Mouse (Mus musculus) gastrocnemius, adult 2 months (tissue): ENCODE measurements around the gene Ppip5k1. TPM values are rescaled to one million over a fixed set of nuclear protein-coding genes. Genes with fewer than 3 reads are reported as not detected.

Experiments used
- DNase-seq: peaks from one replicate; pipeline ENCODE4 v3.0.0; 2022
- H3K27ac ChIP-seq: fragments of 200-600 bp; 2 replicates; pipeline ENCODE4 v1.8.1; 2022; ENCODE audit warnings: mild to moderate bottlenecking
- H3K4me3 ChIP-seq: fragments of 200-600 bp; 2 replicates; pipeline ENCODE4 v1.8.1; 2022; ENCODE audit warnings: mild to moderate bottlenecking, moderate library complexity
- CTCF ChIP-seq: fragments of 200-600 bp; IDR thresholded peaks from 2 replicates; pipeline ENCODE4 v1.8.1; 2022; ENCODE audit warnings: antibody characterized with exemption, mild to moderate bottlenecking, moderate library complexity
- intact Hi-C: fragments of 180-260 bp; cut with DNase I; formaldehyde crosslinking; loops from one replicate; pipeline ENCODE4 v1.15.1; 2025
- total RNA-seq, 2 experiments: library from RNA; stranded (reverse); gene quantifications; 2 replicates each; pipeline ENCODE4 v1.2.3; 2021

Gene Ppip5k1
- total RNA-seq, 2 experiments from 2014 or later: 70.6 to 144 TPM

DNA sequence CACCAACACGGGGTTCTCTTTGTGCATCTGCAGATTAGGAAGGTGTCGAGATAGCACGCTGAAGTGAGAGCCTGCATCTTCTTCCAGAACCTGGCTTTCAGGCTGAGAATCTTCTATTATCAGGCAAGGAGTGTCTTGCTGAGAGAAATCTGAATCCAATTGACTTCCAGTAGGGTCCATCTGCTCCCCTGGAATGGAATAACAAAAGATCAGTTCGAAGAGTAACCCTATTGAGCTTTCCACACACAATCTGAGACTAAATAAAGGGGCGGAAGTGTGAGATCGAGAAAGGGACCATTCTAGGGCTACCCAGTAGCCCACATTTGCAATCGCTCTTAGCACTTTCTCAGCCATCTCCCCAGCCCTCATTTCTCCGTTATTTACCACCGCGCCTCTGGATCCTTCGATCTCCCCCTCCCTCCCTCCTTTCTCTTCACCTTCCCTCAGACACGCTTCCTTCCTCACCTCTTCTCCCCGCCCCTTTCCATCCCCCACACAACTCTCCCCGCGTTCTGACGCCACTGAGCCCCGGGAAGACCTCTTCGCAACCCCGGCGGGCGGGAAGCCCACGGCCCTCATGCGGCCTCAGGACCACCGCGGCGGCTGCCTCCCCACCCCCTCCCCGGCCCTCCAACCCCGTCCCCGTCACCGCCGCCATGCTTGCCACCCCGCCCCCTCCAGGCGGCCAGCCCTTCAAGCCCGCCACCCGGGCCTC is 84.5 kb downstream of the Ppip5k1 start:
- intact Hi-C loops: no loop called here
- no peak for TF ChIP-seq CTCF
- Histone ChIP-seq H3K4me3 (peak overlapping the region; percentile 93), H3K27ac (peak overlapping the region; percentile 92)
- no peak for DNase-seq

- no peak overlapping the region for H3K27ac ChIP-seq
- intact Hi-C loops: no loop called here
- H3K4me3 ChIP-seq: no peak overlapping the region
- TF ChIP-seq CTCF: no peak
- no peak for DNase-seq
These were observed 86.8 kb downstream of the Ppip5k1 start for GRCm38 (mm10) chr2:121268446-121268845.

Other genes with a start within 250 kb of the Ppip5k1 start
- not detected for gene Tgm7, start 245.6 kb downstream of the Ppip5k1 start, total RNA-seq
- gene Adal, start 215.0 kb downstream of the Ppip5k1 start, total RNA-seq: 10 to 100 TPM; 12.4 to 17.1 TPM
- 1 to 10 TPM; 3.1 to 4.4 TPM for gene Lcmt2, start 214.7 kb downstream of the Ppip5k1 start, total RNA-seq
- gene Tubgcp4, start 184.7 kb downstream of the Ppip5k1 start, total RNA-seq: 10 to 100 TPM; 10.3 to 10.9 TPM
- gene Zscan29, start 184.3 kb downstream of the Ppip5k1 start, total RNA-seq: 1 to 10 TPM; 5.2 to 5.5 TPM
- 10 to 100 TPM; 15.9 to 16.0 TPM for gene Trp53bp1, start 84.0 kb downstream of the Ppip5k1 start, total RNA-seq
- 10 to 100 TPM in 1 of 2 experiments, 1 to 10 TPM in 1; 9.1 to 16.5 TPM for gene Map1a, start 65.8 kb downstream of the Ppip5k1 start, total RNA-seq
- not detected for gene Ckmt1, start 2.3 kb upstream of the Ppip5k1 start, total RNA-seq
- gene Strc, start 31.8 kb upstream of the Ppip5k1 start, total RNA-seq: under 1 TPM in 1 of 2 experiments, not detected in 1; 0.18 TPM
- 10 to 100 TPM; 34.1 to 46.9 TPM for gene Pdia3, start 58.4 kb upstream of the Ppip5k1 start, total RNA-seq
- 1 to 10 TPM; 1.6 to 2.8 TPM for gene Catsper2, start 58.4 kb upstream of the Ppip5k1 start, total RNA-seq
- not detected for gene Ell3, start 88.9 kb upstream of the Ppip5k1 start, total RNA-seq
- 100 to 1,000 TPM; 286 to 358 TPM for gene Serf2, start 93.8 kb upstream of the Ppip5k1 start, total RNA-seq
- 10 to 100 TPM; 21.0 to 21.7 TPM for gene Hypk, start 97.9 kb upstream of the Ppip5k1 start, total RNA-seq
- gene Serinc4, start 101.4 kb upstream of the Ppip5k1 start, total RNA-seq: not detected
- gene Mfap1b, start 118.7 kb upstream of the Ppip5k1 start, total RNA-seq: 10 to 100 TPM; 24.2 to 27.6 TPM
- gene Mfap1a, start 151.3 kb upstream of the Ppip5k1 start, total RNA-seq: 10 to 100 TPM; 17.3 to 21.6 TPM
- gene Wdr76, start 151.3 kb upstream of the Ppip5k1 start, total RNA-seq: 1 to 10 TPM; 1.7 to 2.4 TPM